Mouse (Mus musculus) heart, embryonic 14.5 days (tissue): ENCODE data around the gene Ugt8a. TPM values are rescaled to one million over a fixed set of nuclear protein-coding genes. Genes with fewer than 3 reads are reported as not detected.

Experiments
- ATAC-seq: fragments of 200-750 bp; cut with Nextera tagmentation; 2 replicates; pipeline ENCODE4 v1.8.0; 2017; ENCODE audit warnings: low read depth, moderate TSS enrichment; ENCODE audit not compliant: insufficient number of reproducible peaks, insufficient read depth, low FRiP score
- H3K27ac ChIP-seq, 2 experiments: fragments of 200-500 bp in 1 of 2; fragments of 300-500 bp in 1 of 2; sonication (generic) in 1 of 2; replicated peaks in 1 of 2; 2 replicates each; pipeline ENCODE4 v1.5.1; 2012 to 2014; ENCODE audit warnings: low read depth in 2 of 2, low read length in 2 of 2, control low read depth in 1 of 2, mild to moderate bottlenecking in 1 of 2, mixed read lengths in 1 of 2; ENCODE audit not compliant: control insufficient read depth in 1 of 2, insufficient read depth in 1 of 2
- H3K27me3 ChIP-seq: fragments of 300-500 bp; sonication (generic); 2 replicates; pipeline ENCODE4 v1.6.1; 2014; ENCODE audit warnings: mild to moderate bottlenecking, low read length, control low read depth; ENCODE audit not compliant: control insufficient read depth, insufficient read depth
- H3K36me3 ChIP-seq: fragments of 300-500 bp; sonication (generic); 2 replicates; pipeline ENCODE4 v1.6.1; 2014; ENCODE audit warnings: mild to moderate bottlenecking, control low read depth, low read length, mixed read lengths; ENCODE audit not compliant: control insufficient read depth, insufficient read depth
- H3K4me1 ChIP-seq, 2 experiments: fragments of 200-500 bp in 1 of 2; fragments of 300-500 bp in 1 of 2; sonication (generic) in 1 of 2; 2 replicates each; pipeline ENCODE4 v1.6.1; 2012 to 2014; ENCODE audit warnings: low read length in 2 of 2, control low read depth in 1 of 2, mixed read lengths in 1 of 2; ENCODE audit not compliant: control insufficient read depth in 2 of 2, insufficient read depth in 2 of 2
- H3K4me2 ChIP-seq: fragments of 300-500 bp; sonication (generic); 2 replicates; pipeline ENCODE4 v1.6.1; 2014; ENCODE audit warnings: mild to moderate bottlenecking, low read length
- H3K4me3 ChIP-seq, 2 experiments: fragments of 200-500 bp in 1 of 2; fragments of 300-500 bp in 1 of 2; sonication (generic) in 1 of 2; 2 replicates each; pipeline ENCODE4 v1.5.1; 2012 to 2014; ENCODE audit warnings: low read length in 2 of 2, mild to moderate bottlenecking in 2 of 2, control low read depth in 1 of 2, low read depth in 1 of 2, moderate library complexity in 1 of 2; ENCODE audit not compliant: control insufficient read depth in 1 of 2, insufficient read depth in 1 of 2
- H3K9ac ChIP-seq: fragments of 300-500 bp; sonication (generic); 2 replicates; pipeline ENCODE4 v1.6.1; 2014; ENCODE audit warnings: mild to moderate bottlenecking, low read length
- H3K9me3 ChIP-seq: fragments of 300-500 bp; sonication (generic); 2 replicates; pipeline ENCODE4 v1.6.1; 2016; ENCODE audit warnings: low read length, control low read depth; ENCODE audit not compliant: control insufficient read depth
- WGBS: fragments of 180-500 bp; shearing (Covaris S2); extraction: QIAGEN DNeasy Blood & Tissue Kit; methylation state at CpG from one replicate; pipeline ENCODE4 v1.1.7; 2014; 5-methylcytosine and 5-hydroxymethylcytosine counted together
- polyA plus RNA-seq: library from polyadenylated mRNA; unstranded; fragments of >200 nt; fragmentation: Nextera tagmentation; extraction: Ambion mirVana; gene quantifications from 2 replicates; pipeline ENCODE4 v1.2.1, GENCODE M21; 2014

Ugt8a gene
- polyA plus RNA-seq, 1 experiment from 2014 or later = 0.07 TPM

DNA sequence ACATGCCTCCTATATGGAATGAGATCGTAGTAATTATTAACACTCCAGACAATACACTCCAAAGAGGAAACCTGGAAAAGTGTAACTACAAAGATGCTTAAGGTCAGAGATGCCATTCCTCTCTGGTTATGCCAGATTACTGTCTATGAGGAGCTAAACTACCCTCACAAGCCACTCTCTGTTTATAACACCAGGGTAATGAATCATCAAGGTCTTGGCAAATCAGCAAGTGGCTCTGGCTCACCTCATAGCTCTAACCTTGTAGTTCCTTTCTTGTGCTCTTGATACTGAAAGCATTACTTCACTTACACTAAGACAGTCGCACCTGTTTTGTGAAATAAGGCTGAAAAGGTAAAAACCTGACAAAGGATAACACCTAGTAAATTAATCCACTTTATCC is 17.5 kb downstream of the Ugt8a start:
- 65% methylated on average over 2 of the region's 2 CpGs for WGBS
- H3K4me1 ChIP-seq = no peaks in the 10 kb centered on the region
- no peak for ATAC-seq
- no peaks in the 10 kb centered on the region for H3K9me3 ChIP-seq
- no peak overlapping the region for H3K4me2 ChIP-seq
- no peaks in the 10 kb centered on the region for H3K27me3 ChIP-seq
- no peak overlapping the region for H3K27ac ChIP-seq
- H3K9ac ChIP-seq = no peak overlapping the region
- H3K4me3 ChIP-seq = no peak overlapping the region
- no peaks in the 10 kb centered on the region for H3K36me3 ChIP-seq

DNA sequence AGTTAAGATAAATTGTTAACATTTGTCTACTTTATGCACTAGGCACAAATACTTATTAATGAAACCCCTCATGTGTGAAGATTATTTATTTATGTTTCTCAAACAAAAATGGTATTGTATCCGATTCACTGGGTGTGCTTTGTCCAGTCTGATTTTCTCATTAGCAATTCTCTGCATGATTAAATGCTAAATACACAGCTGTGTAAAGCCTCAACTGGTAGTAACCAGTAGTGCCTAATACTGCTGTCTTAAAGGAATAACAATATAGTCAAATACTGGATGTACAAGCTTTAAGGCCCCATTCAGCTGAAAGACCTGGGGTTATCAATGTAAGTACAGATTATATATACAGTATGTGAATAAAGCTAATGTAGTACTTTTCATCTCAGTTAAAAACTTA is 39.4 kb downstream of the Ugt8a start:
- no peak for ATAC-seq
- Histone ChIP-seq H3K9ac (no peak overlapping the region), H3K27ac (no peak overlapping the region), H3K27me3 (no peaks in the 10 kb centered on the region), H3K4me2 (no peak overlapping the region), H3K9me3 (no peaks in the 10 kb centered on the region), H3K36me3 (no peaks in the 10 kb centered on the region), H3K4me1 (no peaks in the 10 kb centered on the region), H3K4me3 (no peak overlapping the region)
- 84% methylated on average over 1 of the region's 1 CpGs for WGBS

DNA sequence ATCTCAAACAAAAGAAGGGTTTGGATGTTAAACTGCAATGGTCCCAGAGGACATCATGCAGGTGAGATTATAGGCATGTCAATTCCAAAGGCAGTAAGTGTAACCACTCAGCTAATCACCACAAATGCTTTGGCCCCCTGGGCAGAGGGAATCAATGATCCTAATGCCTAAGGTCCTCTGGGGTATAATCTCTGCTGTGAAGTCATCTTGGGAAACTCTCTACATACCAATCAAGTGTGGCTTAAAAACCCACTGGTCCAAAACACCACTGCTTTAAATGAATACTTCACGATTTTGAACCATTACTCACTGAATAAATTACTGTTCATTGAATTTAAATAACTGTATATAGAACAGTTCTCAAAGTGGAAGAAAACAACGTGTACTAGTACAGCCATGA is 51.3 kb downstream of the Ugt8a start:
- no peaks in the 10 kb centered on the region for H3K9me3 ChIP-seq
- no peak overlapping the region for H3K4me3 ChIP-seq
- no peak overlapping the region for H3K27ac ChIP-seq
- H3K9ac ChIP-seq = no peak overlapping the region
- no peak for ATAC-seq
- H3K27me3 ChIP-seq = no peaks in the 10 kb centered on the region
- 63% methylated on average over 2 of the region's 2 CpGs for WGBS
- no peaks in the 10 kb centered on the region for H3K36me3 ChIP-seq
- H3K4me2 ChIP-seq = no peak overlapping the region
- H3K4me1 ChIP-seq = no peaks in the 10 kb centered on the region

DNA sequence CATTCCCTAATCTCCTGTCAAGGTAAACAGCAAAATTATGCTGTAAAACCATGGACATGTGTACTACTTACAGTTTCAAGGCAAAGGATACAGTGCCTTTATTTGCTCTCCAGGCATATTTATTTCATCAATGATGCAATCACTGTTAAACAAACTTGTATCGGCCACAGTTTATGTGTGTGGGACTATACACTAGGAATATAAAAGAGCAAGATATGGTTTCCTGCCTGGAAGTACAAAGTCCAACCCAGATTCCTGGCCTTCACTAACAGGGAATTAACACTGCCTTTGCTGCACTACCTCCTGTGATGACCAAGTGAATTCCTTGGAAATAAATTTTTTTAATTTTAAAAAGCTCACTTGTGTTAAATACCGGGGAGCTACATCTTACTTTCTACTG is 53.5 kb downstream of the Ugt8a start:
- Histone ChIP-seq H3K9me3 (no peaks in the 10 kb centered on the region), H3K4me1 (no peaks in the 10 kb centered on the region), H3K27ac (no peak overlapping the region), H3K36me3 (no peaks in the 10 kb centered on the region), H3K27me3 (no peaks in the 10 kb centered on the region), H3K4me3 (no peak overlapping the region), H3K9ac (no peak overlapping the region), H3K4me2 (no peak overlapping the region)
- WGBS = 72% methylated on average over 2 of the region's 2 CpGs
- no peak for ATAC-seq

DNA sequence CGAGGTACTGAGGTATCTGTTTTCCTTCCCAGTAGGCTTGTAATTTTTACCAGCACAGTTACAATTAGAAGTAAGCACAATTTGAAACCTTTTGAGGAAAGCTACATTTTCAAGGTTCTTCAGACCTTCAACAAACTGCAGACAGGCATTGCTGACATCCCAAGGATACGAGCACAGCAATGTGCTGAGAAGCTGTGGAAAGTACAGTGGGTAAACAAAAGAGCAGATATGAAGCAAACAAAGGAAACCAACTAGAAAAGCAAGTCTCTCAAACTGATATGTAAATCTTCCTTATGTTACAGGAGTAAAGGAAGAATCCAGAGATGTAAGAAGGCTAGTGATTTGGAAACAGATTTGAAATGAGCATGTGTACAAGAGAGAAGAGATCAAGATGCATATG is 54.0 kb downstream of the Ugt8a start:
- WGBS = 41% methylated on average over 2 of the region's 2 CpGs
- Histone ChIP-seq H3K27ac (no peak overlapping the region), H3K4me1 (no peaks in the 10 kb centered on the region), H3K36me3 (no peaks in the 10 kb centered on the region), H3K4me3 (no peak overlapping the region), H3K4me2 (no peak overlapping the region), H3K27me3 (no peaks in the 10 kb centered on the region), H3K9me3 (no peaks in the 10 kb centered on the region), H3K9ac (no peak overlapping the region)
- no peak for ATAC-seq

DNA sequence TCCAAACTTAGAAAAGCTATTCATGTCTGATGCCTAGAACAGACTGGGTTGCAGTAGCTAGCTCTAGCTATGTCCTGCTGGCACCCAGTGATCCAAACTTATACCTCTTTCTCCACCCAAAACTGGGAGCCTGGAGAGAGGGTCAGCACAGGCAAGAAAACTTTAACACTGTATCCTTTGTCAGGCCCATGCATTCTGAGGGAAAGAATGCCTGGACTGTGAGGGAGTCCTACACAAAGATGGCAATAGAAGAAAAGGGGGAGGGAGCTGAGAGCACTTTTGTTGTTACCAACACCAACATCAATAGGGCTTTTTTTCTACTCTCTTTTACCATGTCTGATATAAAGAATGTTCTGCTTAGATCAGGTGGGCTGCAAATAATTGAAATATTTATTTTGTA is 55.4 kb downstream of the Ugt8a start:
- H3K27ac ChIP-seq = no peak overlapping the region
- H3K4me3 ChIP-seq = no peak overlapping the region
- no peaks in the 10 kb centered on the region for H3K36me3 ChIP-seq
- no peaks in the 10 kb centered on the region for H3K4me1 ChIP-seq
- no peak for ATAC-seq
- no peak overlapping the region for H3K4me2 ChIP-seq
- no peaks in the 10 kb centered on the region for H3K9me3 ChIP-seq
- no peak overlapping the region for H3K9ac ChIP-seq
- H3K27me3 ChIP-seq = no peaks in the 10 kb centered on the region

DNA sequence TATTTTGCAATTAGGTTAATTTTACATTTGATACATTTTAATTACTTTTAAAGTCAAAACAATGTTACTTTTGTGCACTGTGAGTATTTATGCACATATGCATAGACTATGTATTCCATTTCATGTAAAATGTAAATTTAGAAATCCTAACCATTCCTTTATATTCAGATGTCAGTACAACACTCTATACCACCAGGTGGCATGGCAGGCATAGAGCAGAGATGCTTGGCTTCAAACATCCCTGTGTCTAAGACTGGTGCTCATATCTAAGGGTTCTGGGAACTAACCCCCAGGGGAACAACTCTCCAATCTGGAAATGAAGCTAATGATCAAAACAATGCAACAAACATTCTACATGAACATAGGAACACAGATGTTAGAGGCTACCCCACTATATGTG is 56.6 kb downstream of the Ugt8a start:
- no peak overlapping the region for H3K4me3 ChIP-seq
- no peaks in the 10 kb centered on the region for H3K36me3 ChIP-seq
- no peak overlapping the region for H3K27ac ChIP-seq
- no peaks in the 10 kb centered on the region for H3K4me1 ChIP-seq
- no peaks in the 10 kb centered on the region for H3K27me3 ChIP-seq
- H3K9me3 ChIP-seq = no peaks in the 10 kb centered on the region
- H3K4me2 ChIP-seq = no peak overlapping the region
- no peak for ATAC-seq
- H3K9ac ChIP-seq = no peak overlapping the region

DNA sequence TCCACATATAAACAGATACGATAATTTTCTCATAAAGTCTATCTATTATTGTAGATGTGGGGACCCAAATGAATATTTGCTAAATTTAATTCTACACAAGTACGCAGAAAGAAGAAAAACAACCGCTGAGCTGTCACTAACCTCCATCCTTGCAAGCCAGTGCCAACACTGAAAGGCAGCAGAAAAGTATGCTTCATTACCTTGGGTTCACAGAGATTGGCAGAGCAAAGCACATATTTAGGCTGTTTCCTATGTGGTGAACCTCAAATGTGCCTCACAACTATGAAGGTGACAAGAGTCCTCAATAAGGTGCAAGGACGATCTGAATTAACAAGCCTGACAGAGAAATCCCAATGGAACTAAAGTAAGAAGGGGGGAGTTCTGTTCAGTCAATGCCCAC is 64.0 kb downstream of the Ugt8a start:
- Histone ChIP-seq H3K4me3 (no peak overlapping the region), H3K4me2 (no peak overlapping the region), H3K27ac (no peak overlapping the region), H3K36me3 (no peaks in the 10 kb centered on the region), H3K9ac (no peak overlapping the region), H3K9me3 (no peaks in the 10 kb centered on the region), H3K27me3 (no peaks in the 10 kb centered on the region), H3K4me1 (no peaks in the 10 kb centered on the region)
- 82% methylated on average over 4 of the region's 4 CpGs for WGBS
- ATAC-seq = no peak
